Mouse (Mus musculus) heart, adult 8-10 months (tissue): Measurements from ENCODE around the gene Arglu1. TPM values are rescaled to one million over a fixed set of nuclear protein-coding genes. Genes with fewer than 3 reads are reported as not detected.

Experiments used
- DNase-seq: peaks from one replicate; pipeline ENCODE4 v3.0.0; 2022; ENCODE audit warnings: low spot score
- microRNA-seq: library from miRNA; unstranded; fragments of <30 nt; microRNA quantifications from one replicate; pipeline ENCODE4 v1.2.0, GENCODE M21; 2022
- total RNA-seq, 4 experiments: library from RNA; stranded (reverse); gene quantifications; 2 replicates each; pipeline ENCODE4 v1.2.4; 2022

The Arglu1 gene
- total RNA-seq, 4 experiments from 2014 or later, result 21.1 to 35.1 (median 27.4) TPM

GRCm38 (mm10) chr8:8622031-8622430 lies 68.3 kb downstream of the Arglu1 start:
- DNase-seq, result no peak

- no peak for DNase-seq
Observed at GRCm38 (mm10) chr8:8621236-8621917, 68.9 kb downstream of the Arglu1 start.

GRCm38 (mm10) chr8:8620536-8620935 lies 69.8 kb downstream of the Arglu1 start:
- no peak for DNase-seq

- DNase-seq, result no peak
Observed at GRCm38 (mm10) chr8:8619221-8620194, 70.8 kb downstream of the Arglu1 start.

Small RNA genes within 50 kb of the gene (microRNA-seq; reads per million reads assigned to microRNA genes)
- gene Mir7654, result 1.7 reads per million

Other genes starting within 250 kb of the Arglu1 start
- gene Efnb2, start 29.3 kb downstream of the Arglu1 start, total RNA-seq, result 10 to 100 TPM; 17.0 to 20.8 (median 17.7) TPM